Mouse (Mus musculus) large intestine, adult 2 months (tissue): ENCODE results near the gene Rusc2. TPM values are rescaled to one million over a fixed set of nuclear protein-coding genes. Genes with fewer than 3 reads are reported as not detected.

Experiments
- DNase-seq: peaks from one replicate; pipeline ENCODE4 v3.0.0-alpha.2; 2012; ENCODE audit warnings: low read depth, low spot score
- WGBS: fragments of 180-500 bp; shearing (Covaris S2); methylation state at CpG from one replicate; pipeline ENCODE4 v1.1.7; 2018; 5-methylcytosine and 5-hydroxymethylcytosine counted together
- polyA plus RNA-seq: library from polyadenylated mRNA; depleted of rRNA; stranded (reverse); fragments of >200 nt; gene quantifications from 2 replicates; pipeline ENCODE4 v1.2.3, GENCODE M21; 2012

Rusc2 gene
- polyA plus RNA-seq, 1 experiment: 7.6 TPM

DNA sequence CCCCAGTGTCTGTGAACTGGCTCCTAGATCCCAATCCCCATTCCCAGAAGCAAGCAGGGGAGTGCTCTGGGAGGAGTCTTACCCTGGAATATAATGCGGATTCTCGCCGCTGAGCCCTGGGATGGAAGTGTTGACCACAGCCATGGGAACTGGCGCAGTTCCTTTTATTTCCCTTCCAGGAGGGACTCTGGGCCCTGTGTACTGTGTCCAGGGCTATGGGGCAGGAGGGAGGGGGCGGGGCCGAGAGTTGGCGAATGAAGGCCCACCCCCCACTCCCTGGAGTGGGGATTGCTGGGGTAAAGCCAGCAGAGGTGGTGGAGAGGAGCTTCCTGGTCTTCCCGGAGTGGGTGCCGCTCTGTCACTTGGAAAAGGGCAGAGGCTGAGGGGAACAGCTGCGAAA lies 47.2 kb downstream of the Rusc2 start, which contains the start of gene Fam166b:
TSS of gene Fam166b (minus strand) at position 189 of the 400 bp plus-strand sequence.
- no peak for DNase-seq
- WGBS: 23% methylated on average over 10 of the region's 10 CpGs

DNA sequence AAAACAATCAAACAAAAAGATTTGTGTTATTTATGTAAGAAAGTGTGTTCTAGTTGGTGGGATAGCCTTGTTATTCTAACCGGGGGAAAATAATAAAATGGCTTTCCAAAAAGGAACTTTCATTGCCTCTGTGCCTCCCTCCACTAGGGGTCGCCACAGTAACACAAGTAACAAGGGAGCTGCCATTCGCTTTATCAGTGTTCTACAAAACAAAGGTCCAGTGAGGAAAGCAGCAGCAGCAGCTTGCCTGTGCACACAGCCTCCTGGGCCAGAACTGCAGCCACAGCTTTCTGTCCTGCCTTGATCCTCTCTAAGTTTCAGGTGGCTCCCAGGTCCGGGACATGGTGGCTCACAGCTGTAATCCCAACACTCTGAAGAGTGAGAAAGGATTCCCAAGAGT lies 49.9 kb downstream of the Rusc2 start:
- DNase-seq: peak; percentile 54
- WGBS: 0% methylated on average over 4 of the region's 4 CpGs

DNA sequence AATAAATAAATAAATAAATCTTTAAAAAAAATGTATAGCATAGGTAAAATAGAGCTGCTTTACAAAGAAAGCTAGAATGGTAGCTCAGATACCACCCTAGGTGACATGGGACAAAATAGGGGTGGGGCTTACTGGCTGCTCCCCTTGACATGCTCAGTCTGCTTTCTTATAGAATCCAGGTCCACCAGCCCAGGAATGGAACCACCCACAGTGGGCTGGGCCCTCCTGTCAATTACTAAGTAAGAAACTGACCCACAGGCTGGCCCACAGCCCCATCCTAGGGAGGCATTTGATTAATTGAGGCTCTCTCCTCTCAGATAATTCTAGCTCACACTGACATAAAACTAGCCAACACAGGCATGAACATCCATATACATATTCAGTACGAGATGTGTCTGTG lies 51.1 kb downstream of the Rusc2 start:
- WGBS: 77% methylated on average over 1 of the region's 1 CpGs
- DNase-seq: no peak

DNA sequence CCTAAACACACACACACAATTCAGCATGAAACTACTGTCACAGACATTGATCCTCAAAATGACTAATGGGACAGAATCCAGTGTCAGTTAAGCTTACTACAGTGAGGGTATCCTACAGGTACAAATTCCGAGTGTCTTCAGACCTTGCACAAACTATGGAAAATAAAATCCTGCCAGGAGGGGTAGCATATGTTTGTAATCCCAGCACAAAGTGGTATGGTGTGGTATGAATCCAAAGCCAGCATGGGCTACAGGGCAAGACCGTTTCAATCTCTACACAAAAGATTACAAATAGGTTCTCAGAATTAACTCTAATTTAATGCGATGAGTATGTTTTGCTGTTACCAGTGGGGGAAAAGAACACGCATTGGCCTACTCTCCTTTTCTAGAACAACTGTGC lies 59.9 kb downstream of the Rusc2 start, which contains the start of gene Tesk1:
TSS of gene Tesk1 (plus strand) at position 301 of the 400 bp plus-strand sequence.
- DNase-seq: no peak
- whole genome bisulfite sequencing: 21% methylated on average over 4 of the region's 4 CpGs

DNA sequence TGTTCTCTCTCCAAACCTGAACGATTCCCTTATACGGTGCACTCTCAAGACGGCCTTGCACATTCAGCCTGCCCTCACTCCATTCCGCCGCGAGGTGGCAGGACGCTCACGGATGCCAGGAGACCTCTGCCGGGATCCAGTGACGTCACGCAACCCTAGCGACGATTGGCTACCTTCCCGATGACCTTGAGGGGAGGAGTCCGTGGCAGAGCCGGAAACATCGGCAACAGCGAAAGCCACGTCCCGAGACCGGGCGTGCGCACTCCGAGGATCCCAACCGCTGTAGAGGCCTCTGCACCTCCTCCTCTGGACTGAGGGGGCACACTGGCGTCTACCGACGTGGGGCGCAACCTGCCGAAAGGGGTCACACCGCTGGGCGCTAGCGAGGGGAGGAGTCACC lies 60.3 kb downstream of the Rusc2 start:
- WGBS: under 1% methylated on average over 33 of the region's 33 CpGs
- peak; percentile 95 for DNase-seq

DNA sequence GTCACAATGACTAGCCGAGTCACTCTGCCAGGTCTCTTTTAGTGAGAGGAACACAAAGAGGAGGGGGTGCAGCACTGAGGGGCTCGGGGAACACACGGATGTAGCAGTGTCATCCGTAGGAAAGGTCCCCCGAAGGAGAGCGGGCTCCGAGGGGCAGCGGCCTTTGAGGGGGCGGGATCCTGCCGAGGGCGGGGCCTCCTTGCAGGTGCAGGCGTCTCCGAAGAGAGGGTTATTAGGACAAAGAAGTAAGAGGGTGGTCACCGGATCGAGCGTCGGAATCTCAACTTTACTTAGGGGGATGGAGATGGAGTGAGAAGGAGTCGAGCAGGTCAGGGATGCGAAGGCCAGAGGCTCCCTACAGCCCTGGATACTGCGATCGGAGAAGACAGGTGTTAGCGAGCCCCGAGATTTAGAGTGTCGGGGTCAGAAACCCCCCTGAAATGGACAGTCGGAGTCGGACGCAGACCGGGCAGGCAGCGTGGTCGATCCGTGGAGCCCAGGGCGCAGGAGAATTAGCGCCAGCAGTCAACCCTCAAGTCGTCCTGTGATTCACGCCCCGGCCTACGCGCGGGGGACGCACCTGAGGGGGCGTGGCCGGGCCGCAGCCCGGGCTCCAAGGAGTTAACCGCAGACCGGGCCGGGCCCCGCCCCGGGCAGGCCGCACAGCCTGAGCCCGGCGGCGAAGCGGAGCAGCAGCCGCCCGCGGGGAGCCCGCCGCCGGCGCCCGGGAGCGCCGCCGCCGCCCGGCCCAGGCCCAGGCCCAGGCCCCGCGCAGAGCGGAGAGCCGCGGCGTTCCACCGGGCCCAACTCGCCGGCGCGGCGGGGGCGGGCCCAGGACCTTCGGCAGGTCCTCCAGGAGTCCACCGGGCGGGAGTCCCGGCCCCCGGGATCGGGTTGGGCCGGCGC lies 60.9 kb downstream of the Rusc2 start:
- WGBS: under 1% methylated on average over 83 of the region's 88 CpGs
- peak; percentile 37 for DNase-seq

DNA sequence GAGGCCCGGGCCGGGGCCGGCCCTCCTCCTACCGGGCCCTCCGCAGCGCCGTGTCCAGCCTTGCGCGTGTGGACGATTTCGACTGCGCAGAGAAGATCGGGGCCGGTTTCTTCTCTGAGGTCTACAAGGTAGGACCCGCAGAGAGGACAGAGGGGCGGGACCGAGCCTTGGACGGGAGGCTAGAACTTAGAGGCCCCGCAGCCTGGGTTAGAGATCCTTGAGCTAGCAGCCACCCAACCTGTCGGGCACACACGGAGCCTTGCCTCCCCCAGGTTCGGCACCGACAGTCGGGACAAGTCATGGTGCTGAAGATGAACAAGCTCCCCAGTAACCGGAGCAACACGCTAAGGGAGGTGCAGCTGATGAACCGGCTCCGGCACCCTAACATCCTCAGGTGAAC lies 61.7 kb downstream of the Rusc2 start:
- under 1% methylated on average over 28 of the region's 28 CpGs for WGBS
- no peak for DNase-seq

DNA sequence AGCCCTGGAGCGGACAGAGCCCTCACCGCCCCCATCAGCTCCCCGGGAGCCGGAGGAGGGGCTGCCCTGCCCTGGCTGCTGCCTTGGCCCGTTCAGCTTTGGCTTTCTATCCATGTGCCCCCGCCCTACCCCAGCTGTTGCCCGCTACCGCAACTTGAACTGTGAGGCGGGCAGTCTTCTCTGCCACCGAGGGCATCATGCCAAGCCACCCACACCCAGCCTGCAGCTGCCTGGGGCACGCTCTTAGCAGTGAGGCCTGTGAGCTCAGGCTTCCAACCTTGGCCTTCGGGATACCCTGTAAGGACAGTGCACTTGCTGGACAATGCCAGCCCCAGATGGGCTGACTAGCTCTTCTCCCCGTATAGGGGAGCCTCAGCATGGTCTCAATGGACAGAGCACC lies 65.5 kb downstream of the Rusc2 start:
- no peak for DNase-seq
- WGBS: 67% methylated on average over 13 of the region's 13 CpGs

DNA sequence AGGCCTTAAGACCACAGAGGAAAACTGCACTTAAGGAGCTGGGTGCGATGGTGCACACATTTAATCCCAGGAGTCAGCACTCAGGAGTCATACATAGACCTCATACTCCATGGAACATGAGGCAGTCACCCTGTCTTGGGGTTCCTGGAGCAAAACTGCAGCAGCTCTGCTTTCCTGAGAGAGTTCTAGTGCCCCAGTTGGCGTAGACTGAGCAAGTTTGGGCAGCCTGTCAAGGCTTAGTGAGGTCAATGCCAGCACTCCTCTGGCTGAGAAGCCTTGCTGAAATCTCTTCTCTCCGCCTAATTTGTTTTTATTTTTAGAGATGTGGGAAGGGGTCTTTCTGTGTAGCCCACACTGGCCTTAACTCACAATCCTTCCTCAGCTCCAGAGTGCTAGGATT lies 66.8 kb downstream of the Rusc2 start:
- WGBS: 84% methylated on average over 3 of the region's 3 CpGs
- no peak for DNase-seq

DNA sequence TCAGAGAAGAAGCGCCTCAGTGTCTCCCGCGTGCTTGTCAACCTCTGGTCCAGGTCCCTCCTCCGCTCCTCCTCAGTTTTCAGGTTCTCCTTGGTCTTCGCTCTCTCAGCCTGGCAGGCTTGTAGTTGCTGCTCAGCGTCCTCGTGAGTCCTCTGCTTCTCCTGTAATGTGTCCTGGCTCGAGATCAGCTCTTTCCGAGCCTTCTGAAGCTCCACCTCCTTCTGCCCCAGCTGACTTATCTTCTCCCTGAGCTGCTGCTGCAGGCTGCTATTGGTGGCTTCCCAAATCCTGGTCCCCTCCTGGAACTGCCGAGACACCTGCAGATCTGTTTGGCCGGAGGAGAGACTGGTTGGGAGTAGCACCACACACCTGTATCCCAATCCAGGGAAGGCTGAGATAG lies 70.5 kb downstream of the Rusc2 start:
- no peak for DNase-seq
- 48% methylated on average over 11 of the region's 11 CpGs for whole genome bisulfite sequencing

DNA sequence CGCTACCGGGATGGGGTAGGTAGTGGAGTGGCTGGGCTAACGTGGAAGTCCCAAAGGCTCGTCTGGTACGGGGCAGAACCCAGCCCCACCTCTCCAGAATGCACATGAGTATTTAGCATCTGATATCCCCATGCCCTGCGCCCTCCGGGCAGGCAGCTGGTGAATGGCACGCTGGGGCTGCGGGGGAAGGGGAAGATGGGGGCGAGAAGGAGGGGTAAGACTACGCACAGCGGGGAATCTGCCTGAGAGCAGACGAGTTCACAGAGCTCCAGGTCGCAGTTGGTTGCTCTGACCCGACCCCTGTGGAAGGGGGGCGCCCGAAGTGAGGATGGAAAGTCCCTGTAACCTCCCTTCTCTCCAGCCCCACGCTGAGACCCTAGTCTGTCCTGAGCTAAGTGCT lies 71.6 kb downstream of the Rusc2 start:
- WGBS: 2% methylated on average over 18 of the region's 18 CpGs
- DNase-seq: no peak

DNA sequence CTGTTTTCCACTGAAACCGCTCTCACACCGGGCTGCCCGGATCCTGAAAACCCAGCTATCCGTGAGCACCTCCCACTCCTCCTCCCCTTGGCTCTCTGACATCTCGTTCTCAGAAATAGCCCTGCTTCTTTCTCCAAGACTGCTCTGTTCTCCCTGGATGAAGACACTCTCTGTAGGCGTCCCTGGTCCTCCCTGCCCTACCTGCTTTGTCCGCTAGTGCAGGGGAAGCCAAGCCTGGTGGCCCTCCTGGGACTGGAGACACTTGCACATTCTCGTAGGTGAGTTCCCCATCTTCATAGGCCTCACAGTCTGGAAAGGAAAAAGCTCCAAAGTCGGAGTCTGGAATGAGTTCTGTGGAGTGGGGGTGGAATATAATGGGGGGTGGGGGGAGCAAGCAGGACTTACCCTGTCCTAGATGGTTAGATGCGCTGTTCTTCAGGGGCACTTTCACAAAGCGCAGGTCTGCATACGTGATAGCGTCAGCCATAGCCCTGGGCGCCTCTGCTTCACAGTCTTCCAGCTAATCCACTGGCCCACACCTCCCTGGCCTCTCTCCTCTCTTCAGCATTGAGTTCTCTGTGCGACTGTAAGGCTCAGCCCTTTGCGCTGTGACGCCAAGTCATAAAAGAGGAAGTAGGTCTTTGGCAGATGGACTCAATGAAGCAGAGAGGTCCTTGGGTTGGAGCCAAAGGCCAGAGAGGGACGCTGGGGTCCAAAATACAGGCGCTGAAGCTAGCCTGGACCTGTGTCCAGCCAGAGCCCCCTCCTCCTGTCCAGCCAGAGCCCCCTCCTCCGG lies 72.5 kb downstream of the Rusc2 start, which contains the start of gene Cd72:
TSS of gene Cd72 (minus strand) at position 588 of the 796 bp plus-strand sequence.
- DNase-seq: no peak
- WGBS: 28% methylated on average over 20 of the region's 20 CpGs

DNA sequence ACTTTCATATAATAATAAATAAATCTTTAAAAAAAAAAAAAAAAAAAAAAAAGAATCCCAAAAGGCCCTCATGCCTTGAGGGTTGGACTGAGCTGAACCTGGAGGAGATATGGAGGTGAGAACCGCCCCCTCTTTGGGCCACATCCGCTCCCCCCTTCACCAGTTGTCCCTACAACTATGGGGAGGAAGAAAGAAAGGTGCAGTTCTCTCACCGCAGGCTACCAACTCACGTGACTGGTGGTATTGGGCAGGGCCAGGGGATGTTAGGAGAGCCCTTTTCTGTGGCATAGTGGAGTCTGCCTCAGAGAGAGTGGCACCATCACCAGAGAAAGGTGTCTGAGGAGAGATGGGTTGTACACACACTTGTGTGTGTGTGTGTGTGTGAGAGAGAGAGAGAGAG lies 74.7 kb downstream of the Rusc2 start:
- WGBS: 46% methylated on average over 4 of the region's 4 CpGs
- no peak for DNase-seq

DNA sequence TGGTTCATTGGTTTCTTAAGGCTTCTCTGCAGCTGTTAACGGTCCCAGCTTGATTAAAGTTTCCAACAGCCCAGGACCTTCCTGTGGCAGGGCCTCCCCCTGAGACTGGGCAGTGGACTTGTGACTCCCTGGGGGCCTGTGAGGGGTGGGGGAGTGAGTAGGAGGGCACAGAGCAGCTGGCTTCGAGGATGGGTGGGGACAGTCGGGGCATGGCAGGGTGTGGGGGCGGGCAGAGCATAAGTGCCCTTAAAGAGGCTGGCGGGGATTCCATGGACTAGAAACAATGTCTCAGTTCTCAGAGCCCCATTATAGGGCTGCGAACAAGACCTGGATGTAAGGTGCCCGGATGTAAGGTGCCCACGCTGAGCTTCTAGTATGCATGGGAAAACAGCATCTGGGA lies 75.3 kb downstream of the Rusc2 start:
- 37% methylated on average over 8 of the region's 8 CpGs for WGBS
- no peak for DNase-seq

DNA sequence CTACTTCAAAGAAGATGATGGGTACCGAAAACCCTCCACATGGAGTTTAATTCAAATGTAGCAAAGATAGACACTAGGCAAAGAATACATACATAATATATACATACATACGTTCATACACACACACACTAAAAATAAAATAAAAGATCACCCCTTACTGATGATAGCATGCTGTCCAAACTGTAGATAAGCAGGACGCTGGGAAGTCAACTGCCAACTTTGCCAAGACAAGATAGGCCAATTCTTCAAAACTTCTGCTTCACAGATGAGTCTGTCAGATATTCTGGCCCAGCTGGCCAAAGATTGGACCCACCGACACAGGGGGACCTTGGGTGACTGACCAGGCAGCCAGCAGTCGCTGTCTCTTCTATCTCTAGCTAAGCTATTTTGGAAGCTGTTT lies 81.3 kb downstream of the Rusc2 start:
- WGBS: 94% methylated on average over 5 of the region's 5 CpGs
- no peak for DNase-seq

DNA sequence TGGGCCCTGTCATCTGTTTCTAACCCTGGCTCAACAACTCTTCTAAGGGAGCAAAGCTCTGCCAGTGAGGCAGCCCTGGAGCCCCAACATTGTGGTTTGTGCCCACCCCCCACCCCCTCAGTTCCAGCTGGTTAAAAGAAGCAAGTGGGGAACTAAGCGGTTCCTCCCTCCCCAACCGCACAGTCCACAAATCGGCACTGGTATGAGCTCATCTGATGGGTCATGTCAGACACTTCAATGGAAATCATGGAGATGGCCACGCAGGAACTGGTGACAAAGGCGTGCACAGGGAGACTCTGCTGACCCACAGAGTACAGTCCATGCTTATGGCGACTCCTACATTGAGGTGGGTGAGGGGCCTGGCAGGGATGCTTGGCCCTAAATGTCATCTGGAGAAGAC lies 84.2 kb downstream of the Rusc2 start:
- 83% methylated on average over 6 of the region's 6 CpGs for WGBS

DNA sequence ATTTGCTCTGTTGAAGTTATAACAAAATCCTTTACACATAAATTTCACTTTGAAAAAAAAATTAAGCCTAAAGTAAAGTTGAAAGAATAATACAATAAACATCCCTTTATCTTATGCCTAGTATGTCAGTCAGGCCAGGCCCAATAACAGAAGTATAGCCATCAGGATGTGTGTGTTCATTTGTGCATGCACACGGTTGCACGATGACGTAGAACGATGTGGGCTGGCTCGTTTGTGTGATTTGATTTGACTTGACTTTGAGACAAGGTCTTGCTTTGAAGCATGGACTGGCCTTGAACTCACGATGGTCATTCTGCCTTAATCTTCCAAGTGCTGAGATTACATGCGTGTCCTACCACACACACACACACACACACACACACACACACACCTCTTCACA lies 85.1 kb downstream of the Rusc2 start:
- no peak for DNase-seq
- WGBS: 86% methylated on average over 7 of the region's 7 CpGs

More for the DNA sequence above, 84.2 kb downstream of the Rusc2 start:
- no peak for DNase-seq

DNA sequence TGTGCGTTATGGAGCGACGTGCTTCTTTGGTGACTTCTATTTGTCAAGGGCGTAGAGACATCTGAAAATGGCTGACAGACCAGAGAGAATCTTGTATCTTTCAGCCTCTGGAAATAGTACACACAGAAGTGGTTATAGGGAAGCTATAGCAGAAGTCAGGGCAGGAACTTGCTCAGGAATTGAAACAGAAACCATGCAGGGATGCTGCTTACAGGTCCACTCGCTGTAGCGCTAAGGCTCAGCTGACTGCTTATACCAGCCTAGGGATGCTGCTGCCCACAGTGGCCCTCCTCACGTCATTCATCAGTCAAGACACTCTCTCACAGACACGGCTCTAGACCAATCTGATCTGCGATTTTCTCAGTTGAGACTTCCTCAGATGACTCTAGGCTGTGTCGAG lies 88.5 kb downstream of the Rusc2 start:
- no peak for DNase-seq
- 87% methylated on average over 10 of the region's 10 CpGs for WGBS

DNA sequence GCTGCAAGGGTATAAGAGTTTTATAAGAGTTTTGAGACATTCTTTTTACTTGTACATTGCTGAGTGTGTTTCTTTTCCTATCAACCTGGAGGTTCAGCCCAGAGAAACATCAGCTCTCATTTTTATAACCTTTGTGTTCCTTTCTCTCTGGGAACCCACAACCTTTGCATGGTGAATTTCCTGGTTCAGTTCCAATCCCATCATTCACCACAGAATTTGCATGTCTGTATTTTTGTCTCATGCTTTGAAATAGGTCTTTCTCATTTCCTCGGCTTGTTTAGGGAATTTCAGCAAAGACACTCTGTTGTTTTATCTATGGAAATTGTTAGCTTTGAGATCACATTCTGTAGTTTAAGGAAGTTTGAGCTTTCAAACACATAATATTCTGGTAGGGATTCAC lies 91.9 kb downstream of the Rusc2 start:
- 43% methylated on average over 1 of the region's 1 CpGs for WGBS

DNA sequence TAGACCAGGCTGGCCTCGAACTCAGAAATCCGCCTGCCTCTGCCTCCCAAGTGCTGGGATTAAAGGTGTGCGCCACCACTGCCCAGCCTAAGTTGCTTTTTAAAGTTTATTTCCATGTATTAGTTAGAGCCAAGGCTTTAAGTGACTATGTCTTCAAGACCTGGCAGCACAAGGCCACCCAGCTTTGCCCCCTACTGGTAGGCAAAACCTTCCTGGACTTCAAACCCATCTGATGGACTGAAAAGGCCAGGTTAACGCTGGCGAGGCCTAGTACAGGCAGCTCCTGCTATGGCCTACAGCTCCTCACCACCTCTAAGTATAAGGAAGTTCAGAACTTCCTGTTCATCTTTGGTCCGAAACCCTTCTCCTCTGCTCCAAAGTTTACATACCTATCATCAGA lies 94.8 kb downstream of the Rusc2 start:
- DNase-seq: no peak
- 58% methylated on average over 6 of the region's 6 CpGs for WGBS

More for the DNA sequence above, 91.9 kb downstream of the Rusc2 start:
- DNase-seq: no peak
